Mouse (Mus musculus) heart, embryonic 15.5 days (tissue): ENCODE results near the gene Adpgk. TPM values are rescaled to one million over a fixed set of nuclear protein-coding genes. Genes with fewer than 3 reads are reported as not detected.

ENCODE experiments used
- ATAC-seq: fragments of 200-750 bp; cut with Nextera tagmentation; replicated peaks from 2 replicates; pipeline ENCODE4 v1.8.0; 2017; ENCODE audit warnings: low read depth, moderate TSS enrichment; ENCODE audit not compliant: insufficient number of reproducible peaks, insufficient read depth, low FRiP score
- H3K27ac ChIP-seq: fragments of 300-500 bp; sonication (generic); 2 replicates; pipeline ENCODE4 v1.5.1; 2015; ENCODE audit warnings: mild to moderate bottlenecking, inconsistent platforms
- H3K27me3 ChIP-seq: fragments of 300-500 bp; sonication (generic); 2 replicates; pipeline ENCODE4 v1.6.1; 2015; ENCODE audit warnings: inconsistent platforms
- H3K36me3 ChIP-seq: fragments of 300-500 bp; sonication (generic); 2 replicates; pipeline ENCODE4 v1.6.1; 2015; ENCODE audit warnings: mild to moderate bottlenecking, inconsistent platforms
- H3K4me1 ChIP-seq: fragments of 300-500 bp; sonication (generic); replicated peaks from 2 replicates; pipeline ENCODE4 v1.6.1; 2015; ENCODE audit warnings: inconsistent platforms
- H3K4me2 ChIP-seq: fragments of 300-500 bp; sonication (generic); 2 replicates; pipeline ENCODE4 v1.6.1; 2015; ENCODE audit warnings: inconsistent platforms, mild to moderate bottlenecking, moderate library complexity
- H3K4me3 ChIP-seq: fragments of 300-500 bp; sonication (generic); 2 replicates; pipeline ENCODE4 v1.5.1; 2015; ENCODE audit warnings: mild to moderate bottlenecking, inconsistent platforms
- H3K9ac ChIP-seq: fragments of 300-500 bp; sonication (generic); 2 replicates; pipeline ENCODE4 v1.6.1; 2015; ENCODE audit warnings: mild to moderate bottlenecking, inconsistent platforms
- H3K9me3 ChIP-seq: fragments of 300-500 bp; sonication (generic); replicated peaks from 2 replicates; pipeline ENCODE4 v1.6.1; 2016; ENCODE audit warnings: inconsistent platforms
- WGBS: fragments of 180-500 bp; shearing (Covaris S2); methylation state at CpG from one replicate; pipeline ENCODE4 v1.1.7; 2015; ENCODE audit warnings: mixed read lengths; 5-methylcytosine and 5-hydroxymethylcytosine counted together
- polyA plus RNA-seq: library from polyadenylated mRNA; unstranded; fragments of >200 nt; fragmentation: Nextera tagmentation; extraction: Ambion mirVana; gene quantifications from 2 replicates; pipeline ENCODE4 v1.2.1, GENCODE M21; 2015

Gene Adpgk
- polyA plus RNA-seq, 1 experiment from 2014 or later: 17.8 TPM

DNA sequence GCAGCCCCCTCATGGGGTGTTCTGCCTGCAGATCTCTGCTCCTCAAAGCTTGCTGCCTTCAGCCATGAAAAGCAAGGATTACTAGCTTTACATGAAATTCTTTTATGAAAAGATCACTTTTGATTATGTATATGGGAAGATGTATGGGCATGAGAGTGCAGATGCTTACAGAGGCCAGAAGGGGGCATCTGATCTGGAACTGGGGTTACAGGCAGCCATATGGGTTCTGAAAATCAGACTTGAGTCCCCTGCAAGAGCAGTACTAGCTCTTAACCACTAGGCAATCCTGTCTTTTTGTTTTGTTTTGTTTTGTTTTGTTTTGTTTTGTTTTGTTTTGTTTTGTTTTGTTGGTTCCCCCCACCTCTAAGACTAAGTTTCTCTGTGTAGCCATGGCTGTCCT, 18.2 kb upstream of the Adpgk start:
- peaks cover 12% of the 10 kb centered on the region for H3K4me1 ChIP-seq
- H3K9ac ChIP-seq: no peak overlapping the region

GRCm38 (mm10) chr9:59274846-59275455, 16.4 kb upstream of the Adpgk start:
- WGBS: 82% methylated on average over 19 of the region's 19 CpGs
- no peak for ATAC-seq

More for the DNA sequence above, 18.2 kb upstream of the Adpgk start:
- H3K9me3 ChIP-seq: no peaks in the 10 kb centered on the region
- no peaks in the 10 kb centered on the region for H3K27me3 ChIP-seq
- no peak overlapping the region for H3K4me3 ChIP-seq
- no peak overlapping the region for H3K4me2 ChIP-seq
- no peaks in the 10 kb centered on the region for H3K36me3 ChIP-seq
- no peak overlapping the region for H3K27ac ChIP-seq
- no peak for ATAC-seq

DNA sequence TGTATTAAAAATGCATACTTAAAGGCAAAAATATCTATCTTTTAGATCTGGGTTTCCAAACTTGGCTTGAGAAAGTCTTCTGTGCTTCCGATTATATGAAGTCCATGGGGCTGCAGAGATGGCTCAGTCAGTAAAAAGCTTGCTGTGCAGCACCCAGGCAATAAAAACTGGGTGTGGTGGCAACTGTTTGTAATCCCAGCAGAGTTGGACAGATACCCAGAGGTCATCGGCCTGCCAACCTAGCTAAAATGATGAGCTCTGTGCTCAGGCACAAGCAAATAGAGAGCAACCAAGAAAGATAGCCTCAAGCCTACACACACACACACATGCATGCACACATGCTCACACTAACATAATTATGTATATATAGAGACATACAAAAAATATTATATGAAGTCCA, 13.2 kb upstream of the Adpgk start:
- no peak for ATAC-seq
- Histone ChIP-seq H3K9ac (no peak overlapping the region), H3K4me2 (no peak overlapping the region), H3K4me3 (no peak overlapping the region), H3K4me1 (peaks cover 4% of the 10 kb centered on the region), H3K36me3 (no peaks in the 10 kb centered on the region), H3K9me3 (no peaks in the 10 kb centered on the region), H3K27ac (no peak overlapping the region), H3K27me3 (no peaks in the 10 kb centered on the region)
- 91% methylated on average over 2 of the region's 2 CpGs for WGBS

More at GRCm38 (mm10) chr9:59274846-59275455, 16.4 kb upstream of the Adpgk start:
- no peak overlapping the region for H3K9ac ChIP-seq
- H3K36me3 ChIP-seq: no peaks in the 10 kb centered on the region
- H3K4me3 ChIP-seq: no peak overlapping the region
- H3K27ac ChIP-seq: no peak overlapping the region
- H3K4me2 ChIP-seq: no peak overlapping the region
- H3K27me3 ChIP-seq: no peaks in the 10 kb centered on the region
- H3K4me1 ChIP-seq: peaks cover 12% of the 10 kb centered on the region; the same call in 1 of the 2 replicates
- H3K9me3 ChIP-seq: no peaks in the 10 kb centered on the region

- Histone ChIP-seq H3K9ac (no peak overlapping the region), H3K27ac (no peak overlapping the region), H3K9me3 (no peaks in the 10 kb centered on the region), H3K36me3 (no peaks in the 10 kb centered on the region), H3K4me1 (peaks cover 4% of the 10 kb centered on the region), H3K4me2 (no peak overlapping the region), H3K4me3 (no peak overlapping the region), H3K27me3 (no peaks in the 10 kb centered on the region)
- ATAC-seq: no peak
- WGBS: 71% methylated on average over 5 of the region's 5 CpGs
Observed at GRCm38 (mm10) chr9:59278694-59279093, 12.7 kb upstream of the Adpgk start.

GRCm38 (mm10) chr9:59280888-59281287, 10.5 kb upstream of the Adpgk start:
- 87% methylated on average over 5 of the region's 5 CpGs for WGBS
- Histone ChIP-seq H3K36me3 (no peaks in the 10 kb centered on the region), H3K4me2 (no peak overlapping the region), H3K27me3 (no peaks in the 10 kb centered on the region), H3K9ac (no peak overlapping the region), H3K27ac (no peak overlapping the region), H3K4me1 (peaks cover 4% of the 10 kb centered on the region), H3K4me3 (no peak overlapping the region), H3K9me3 (no peaks in the 10 kb centered on the region)
- ATAC-seq: no peak

GRCm38 (mm10) chr9:59281871-59282682, 9.3 kb upstream of the Adpgk start:
- H3K27ac ChIP-seq: no peak overlapping the region

GRCm38 (mm10) chr9:59282683-59282986, 8.7 kb upstream of the Adpgk start:
- no peaks in the 10 kb centered on the region for H3K9me3 ChIP-seq
- H3K27me3 ChIP-seq: no peaks in the 10 kb centered on the region
- H3K36me3 ChIP-seq: no peaks in the 10 kb centered on the region
- H3K4me1 ChIP-seq: peaks cover 4% of the 10 kb centered on the region
- no peak overlapping the region for H3K9ac ChIP-seq
- no peak overlapping the region for H3K4me3 ChIP-seq
- H3K4me2 ChIP-seq: peak overlapping the region; percentile 45
- WGBS: 46% methylated on average over 7 of the region's 7 CpGs
- no peak overlapping the region for H3K27ac ChIP-seq
- no peak for ATAC-seq

More at GRCm38 (mm10) chr9:59281871-59282682, 9.3 kb upstream of the Adpgk start:
- Histone ChIP-seq H3K27me3 (no peaks in the 10 kb centered on the region), H3K9ac (no peak overlapping the region), H3K4me3 (no peak overlapping the region), H3K4me1 (peaks cover 4% of the 10 kb centered on the region), H3K9me3 (no peaks in the 10 kb centered on the region), H3K36me3 (no peaks in the 10 kb centered on the region), H3K4me2 (peak overlapping the region; percentile 45)
- ATAC-seq: no peak
- 33% methylated on average over 27 of the region's 27 CpGs for WGBS

DNA sequence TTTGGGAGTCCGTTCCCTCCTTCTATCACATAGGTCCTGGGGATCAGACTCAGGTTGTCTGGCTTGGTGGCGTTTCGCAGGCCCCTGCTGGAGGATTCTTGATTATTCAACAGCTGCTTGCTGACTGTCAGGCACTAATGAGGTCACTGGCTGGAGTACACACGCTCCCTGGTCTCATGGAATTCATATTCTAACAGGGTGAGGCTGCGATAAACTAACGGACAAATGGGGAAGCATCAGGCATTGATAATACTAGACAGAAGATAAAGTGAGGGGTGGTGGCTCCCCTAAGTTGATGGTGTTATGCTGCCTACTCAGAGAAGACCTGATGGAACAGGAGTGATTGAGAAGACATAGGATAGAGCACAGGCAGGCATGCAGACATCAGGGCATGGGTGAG, 5.7 kb upstream of the Adpgk start:
- 59% methylated on average over 6 of the region's 6 CpGs for WGBS

GRCm38 (mm10) chr9:59288058-59288457, 3.3 kb upstream of the Adpgk start:
- H3K4me2 ChIP-seq: no peak overlapping the region
- H3K27ac ChIP-seq: no peak overlapping the region
- H3K9ac ChIP-seq: no peak overlapping the region
- H3K9me3 ChIP-seq: no peaks in the 10 kb centered on the region
- no peaks in the 10 kb centered on the region for H3K27me3 ChIP-seq
- WGBS: 63% methylated on average over 5 of the region's 5 CpGs
- H3K36me3 ChIP-seq: no peaks in the 10 kb centered on the region
- peaks cover 20% of the 10 kb centered on the region for H3K4me1 ChIP-seq
- no peak for ATAC-seq
- H3K4me3 ChIP-seq: no peak overlapping the region

More for the DNA sequence above, 5.7 kb upstream of the Adpgk start:
- Histone ChIP-seq H3K4me2 (no peak overlapping the region), H3K9ac (no peak overlapping the region), H3K9me3 (no peaks in the 10 kb centered on the region), H3K27ac (no peak overlapping the region), H3K27me3 (no peaks in the 10 kb centered on the region), H3K4me1 (peaks cover 14% of the 10 kb centered on the region), H3K36me3 (no peaks in the 10 kb centered on the region), H3K4me3 (no peak overlapping the region)
- no peak for ATAC-seq

- no peak overlapping the region for H3K4me2 ChIP-seq
- H3K27ac ChIP-seq: no peak overlapping the region
- no peaks in the 10 kb centered on the region for H3K27me3 ChIP-seq
- peaks cover 20% of the 10 kb centered on the region for H3K4me1 ChIP-seq
- no peak overlapping the region for H3K9ac ChIP-seq
- no peak overlapping the region for H3K4me3 ChIP-seq
- 61% methylated on average over 3 of the region's 3 CpGs for WGBS
- H3K36me3 ChIP-seq: no peaks in the 10 kb centered on the region
- ATAC-seq: no peak
- H3K9me3 ChIP-seq: no peaks in the 10 kb centered on the region
Observed at GRCm38 (mm10) chr9:59288685-59289410, 2.5 kb upstream of the Adpgk start.

DNA sequence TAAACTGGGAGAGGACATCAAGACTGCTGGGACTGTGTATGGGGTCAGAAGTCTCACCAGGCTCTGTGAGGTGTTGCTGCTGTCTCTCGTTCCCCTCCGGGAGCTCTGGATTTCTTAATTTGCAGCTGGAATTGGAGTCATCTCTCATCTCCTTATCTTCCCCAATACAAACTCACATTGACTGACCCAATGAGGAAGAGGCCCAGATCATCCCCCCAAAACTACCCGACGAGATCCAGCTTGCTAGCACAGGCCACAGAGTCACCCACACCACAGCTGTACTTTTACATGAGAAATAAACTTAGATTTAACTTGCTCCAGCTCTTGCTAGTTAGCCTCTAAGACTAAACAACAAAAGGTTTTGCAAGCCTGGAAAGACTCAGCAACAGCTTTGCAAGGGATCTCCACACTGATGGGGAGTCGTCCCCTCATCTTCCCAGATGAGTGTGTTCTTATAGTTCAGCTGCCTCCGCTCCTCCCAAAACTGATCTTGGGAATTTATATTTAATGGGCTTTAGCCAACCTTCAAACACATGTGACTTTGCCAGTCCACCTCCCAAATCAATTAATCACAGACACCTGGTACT, 1.7 kb upstream of the Adpgk start:
- H3K9ac ChIP-seq: no peak overlapping the region
- H3K27me3 ChIP-seq: no peaks in the 10 kb centered on the region
- no peak overlapping the region for H3K27ac ChIP-seq
- WGBS: 65% methylated on average over 6 of the region's 6 CpGs
- H3K4me3 ChIP-seq: no peak overlapping the region
- no peak overlapping the region for H3K4me2 ChIP-seq
- no peaks in the 10 kb centered on the region for H3K36me3 ChIP-seq
- H3K9me3 ChIP-seq: no peaks in the 10 kb centered on the region
- no peak for ATAC-seq
- H3K4me1 ChIP-seq: peaks cover 20% of the 10 kb centered on the region
